Mouse (Mus musculus) ES-E14 (cell line): Measurements from ENCODE around the gene Ybx3. TPM values are rescaled to one million over a fixed set of nuclear protein-coding genes. Genes with fewer than 3 reads are reported as not detected.

Source experiments
- DNase-seq: peaks from one replicate; pipeline ENCODE4 v3.0.0-alpha.2; 2013; ENCODE audit warnings: low read depth, low spot score
- H3K27ac ChIP-seq: 2 replicates; pipeline ENCODE4 v1.5.1; 2012; ENCODE audit warnings: low read depth, mild to moderate bottlenecking, low read length, moderate library complexity, mixed read lengths; ENCODE audit not compliant: poor library complexity, insufficient read depth, severe bottlenecking
- H3K36me3 ChIP-seq: 2 replicates; pipeline ENCODE4 v1.6.1; 2012; ENCODE audit warnings: mild to moderate bottlenecking, low read length, moderate library complexity, mixed read lengths; ENCODE audit not compliant: control insufficient read depth, poor library complexity, insufficient read depth, severe bottlenecking
- H3K4me1 ChIP-seq, 2 experiments: fragments of 150-350 bp in 1 of 2; sonication (generic) in 1 of 2; 2 replicates each; pipeline ENCODE4 v1.6.1; 2012; ENCODE audit warnings: low read length in 2 of 2, mild to moderate bottlenecking in 1 of 2, mixed read lengths in 1 of 2; ENCODE audit not compliant: control insufficient read depth in 2 of 2, insufficient read depth in 2 of 2, poor library complexity in 1 of 2
- H3K4me3 ChIP-seq, 2 experiments: fragments of 150-350 bp in 1 of 2; sonication (generic) in 1 of 2; 2 replicates each; pipeline ENCODE4 v1.5.1; 2012; ENCODE audit warnings: low read length in 2 of 2, low read depth in 1 of 2, mild to moderate bottlenecking in 1 of 2, mixed read lengths in 1 of 2; ENCODE audit not compliant: insufficient read depth in 1 of 2, poor library complexity in 1 of 2, severe bottlenecking in 1 of 2
- H3K9ac ChIP-seq: 2 replicates; pipeline ENCODE4 v1.6.1; 2012; ENCODE audit warnings: low read depth, mild to moderate bottlenecking, low read length, mixed read lengths; ENCODE audit not compliant: poor library complexity, insufficient read depth, severe bottlenecking
- H3K9me3 ChIP-seq: fragments of 150-350 bp; sonication (generic); 2 replicates; pipeline ENCODE4 v1.6.1; 2012; ENCODE audit warnings: low read depth, mild to moderate bottlenecking, low read length; ENCODE audit not compliant: control insufficient read depth, insufficient read depth
- CHD2 ChIP-seq: IDR thresholded peaks from 2 replicates; pipeline ENCODE4 v1.6.1; 2014; ENCODE audit warnings: mild to moderate bottlenecking, low read depth, low read length, inconsistent platforms
- HCFC1 ChIP-seq: IDR thresholded peaks from 2 replicates; pipeline ENCODE4 v1.6.1; 2012; ENCODE audit warnings: low read length, inconsistent platforms, borderline replicate concordance; ENCODE audit not compliant: insufficient read depth
- MAFK ChIP-seq: IDR thresholded peaks from 2 replicates; pipeline ENCODE4 v1.6.1; 2014; ENCODE audit warnings: mild to moderate bottlenecking, low read depth, low read length, inconsistent platforms; ENCODE audit not compliant: insufficient read depth
- ZC3H11A ChIP-seq: IDR thresholded peaks from 2 replicates; pipeline ENCODE4 v1.6.1; 2012; ENCODE audit warnings: low read depth, mild to moderate bottlenecking, inconsistent platforms, low read length, borderline replicate concordance
- ZNF384 ChIP-seq: IDR thresholded peaks from 2 replicates; pipeline ENCODE4 v1.6.1; 2012; ENCODE audit warnings: low read depth, low read length, inconsistent platforms
- in situ Hi-C, 2 experiments: fragments of 600-800 bp; cut with MboI; formaldehyde crosslinking; loops; one replicate each; pipeline ENCODE4 v1.15.1; 2025; ENCODE audit warnings: low sequenced_read_pairs in 2 of 2, inconsistent platforms in 1 of 2; ENCODE audit not compliant: unreplicated experiment in 2 of 2
- total RNA-seq: library from RNA; depleted of rRNA; stranded (reverse); fragments of 300-350 nt; gene quantifications from 2 replicates; pipeline ENCODE4 v1.2.3, GENCODE M21; 2012

The Ybx3 gene
- total RNA-seq, 1 experiment, result 332 TPM

- TF ChIP-seq ZNF384, result no peak
- TF ChIP-seq CHD2, result no peak
- no peak for TF ChIP-seq MAFK
- no peak for TF ChIP-seq HCFC1
- TF ChIP-seq ZC3H11A, result no peak
Observed at GRCm38 (mm10) chr6:131373160-131373559, 15.1 kb downstream of the Ybx3 start.

GRCm38 (mm10) chr6:131370767-131371166 lies 17.5 kb downstream of the Ybx3 start:
- TF ChIP-seq CHD2 (no peak), HCFC1 (no peak), ZNF384 (no peak), MAFK (no peak), ZC3H11A (no peak)

More at GRCm38 (mm10) chr6:131373160-131373559, 15.1 kb downstream of the Ybx3 start:
- no peak for DNase-seq
- H3K4me1 ChIP-seq, result peaks cover 0 to 4% of the 10 kb centered on the region in 2 experiments; a peak in 1 of 4 replicates
- peaks cover 44% of the 10 kb centered on the region for H3K36me3 ChIP-seq
- no peaks in the 10 kb centered on the region for H3K9me3 ChIP-seq
- no peak overlapping the region for H3K4me3 ChIP-seq
- in situ Hi-C loops, result no loop called here
- H3K9ac ChIP-seq, result no peak overlapping the region
- H3K27ac ChIP-seq, result no peak overlapping the region

GRCm38 (mm10) chr6:131369866-131370616 lies 18.2 kb downstream of the Ybx3 start:
- no peak for TF ChIP-seq ZC3H11A
- TF ChIP-seq MAFK, result no peak
- no peak for TF ChIP-seq HCFC1
- no peak for TF ChIP-seq ZNF384
- in situ Hi-C loops, result no loop called here
- H3K27ac ChIP-seq, result no peak overlapping the region
- H3K9ac ChIP-seq, result no peak overlapping the region
- H3K36me3 ChIP-seq, result peaks cover 48% of the 10 kb centered on the region
- no peaks in the 10 kb centered on the region for H3K4me1 ChIP-seq
- no peak for DNase-seq
- no peak overlapping the region for H3K4me3 ChIP-seq
- no peaks in the 10 kb centered on the region for H3K9me3 ChIP-seq

More at GRCm38 (mm10) chr6:131370767-131371166, 17.5 kb downstream of the Ybx3 start:
- Histone ChIP-seq H3K4me1 (peaks cover 0 to 2% of the 10 kb centered on the region in 2 experiments; a peak in 1 of 4 replicates), H3K36me3 (peaks cover 52% of the 10 kb centered on the region), H3K27ac (no peak overlapping the region), H3K9ac (no peak overlapping the region), H3K4me3 (no peak overlapping the region), H3K9me3 (no peaks in the 10 kb centered on the region)
- in situ Hi-C loops, result no loop called here
- no peak for DNase-seq

GRCm38 (mm10) chr6:131367101-131367500 lies 21.2 kb downstream of the Ybx3 start:
- H3K27ac ChIP-seq, result no peak overlapping the region

GRCm38 (mm10) chr6:131364353-131364752 lies 23.9 kb downstream of the Ybx3 start:
- DNase-seq, result no peak
- Histone ChIP-seq H3K9ac (no peak overlapping the region), H3K27ac (no peak overlapping the region), H3K9me3 (no peaks in the 10 kb centered on the region), H3K4me1 (no peaks in the 10 kb centered on the region), H3K36me3 (peaks cover 43% of the 10 kb centered on the region), H3K4me3 (no peak overlapping the region)
- TF ChIP-seq MAFK (no peak), ZNF384 (no peak), ZC3H11A (no peak), CHD2 (no peak), HCFC1 (no peak)
- in situ Hi-C loops, result no loop called here

More at GRCm38 (mm10) chr6:131367101-131367500, 21.2 kb downstream of the Ybx3 start:
- H3K9ac ChIP-seq, result no peak overlapping the region
- DNase-seq, result no peak
- in situ Hi-C loops, result no loop called here
- peaks cover 48% of the 10 kb centered on the region for H3K36me3 ChIP-seq
- no peak for TF ChIP-seq MAFK
- no peak for TF ChIP-seq CHD2
- no peak for TF ChIP-seq ZC3H11A
- TF ChIP-seq ZNF384, result no peak
- H3K4me3 ChIP-seq, result no peak overlapping the region
- H3K4me1 ChIP-seq, result no peaks in the 10 kb centered on the region
- H3K9me3 ChIP-seq, result no peaks in the 10 kb centered on the region
